Mouse (Mus musculus): ENCODE results near the gene Tra2a.

GRCm38 (mm10) chr6:49224923-49225727 is 38.7 kb downstream of the Tra2a start:
- TF ChIP-seq GATA1 (IDR thresholded peaks at IDR 0.05; ENCODE audit: low read length) (no peak), TAL1 (IDR thresholded peaks at IDR 0.05; ENCODE audit: low read length) (no peak)

All from erythroblast, embryonic 14.5 days (primary cell).